Mouse (Mus musculus) lung, adult 2 months (tissue): ENCODE results near the gene Cyp2u1. TPM values are rescaled to one million over a fixed set of nuclear protein-coding genes. Genes with fewer than 3 reads are reported as not detected.
"Not testable (repeated sequence)": the region's sequence is repeated elsewhere in the genome, so short reads cannot be mapped to it uniquely, and the experiment has no call there.

Experiments
- DNase-seq: peaks from one replicate; pipeline ENCODE4 v3.0.0; 2022
- H3K4me1 ChIP-seq: fragments of 200-500 bp; 2 replicates; pipeline ENCODE4 v1.6.1; 2011; ENCODE audit warnings: low read length; ENCODE audit not compliant: control insufficient read depth, insufficient read depth
- H3K4me3 ChIP-seq: fragments of 200-500 bp; replicated peaks from 2 replicates; pipeline ENCODE3; 2011; ENCODE audit warnings: low read depth, mild to moderate bottlenecking, control low read depth, low read length; ENCODE audit errors: extremely low read depth
- CTCF ChIP-seq: fragments of 200-500 bp; IDR thresholded peaks from 2 replicates; pipeline ENCODE4 v1.5.1; 2011; ENCODE audit warnings: mild to moderate bottlenecking, low read length, control low read depth; ENCODE audit not compliant: insufficient read depth
- POLR2A ChIP-seq: fragments of 200-500 bp; IDR thresholded peaks from 2 replicates; pipeline ENCODE4 v1.6.1; 2011; ENCODE audit warnings: low read depth, mild to moderate bottlenecking, control low read depth, low read length, borderline replicate concordance; ENCODE audit errors: extremely low read depth
- WGBS: fragments of 180-500 bp; shearing (Covaris S2); methylation state at CpG from one replicate; pipeline ENCODE4 v1.1.7; 2018; 5-methylcytosine and 5-hydroxymethylcytosine counted together
- polyA plus RNA-seq: library from polyadenylated mRNA; depleted of rRNA; stranded (reverse); fragments of >200 nt; gene quantifications from 2 replicates; pipeline ENCODE4 v1.2.3, GENCODE M21; 2012; rRNA removed

Cyp2u1 gene
- polyA plus RNA-seq, result 2.7 TPM in 2 replicates

DNA sequence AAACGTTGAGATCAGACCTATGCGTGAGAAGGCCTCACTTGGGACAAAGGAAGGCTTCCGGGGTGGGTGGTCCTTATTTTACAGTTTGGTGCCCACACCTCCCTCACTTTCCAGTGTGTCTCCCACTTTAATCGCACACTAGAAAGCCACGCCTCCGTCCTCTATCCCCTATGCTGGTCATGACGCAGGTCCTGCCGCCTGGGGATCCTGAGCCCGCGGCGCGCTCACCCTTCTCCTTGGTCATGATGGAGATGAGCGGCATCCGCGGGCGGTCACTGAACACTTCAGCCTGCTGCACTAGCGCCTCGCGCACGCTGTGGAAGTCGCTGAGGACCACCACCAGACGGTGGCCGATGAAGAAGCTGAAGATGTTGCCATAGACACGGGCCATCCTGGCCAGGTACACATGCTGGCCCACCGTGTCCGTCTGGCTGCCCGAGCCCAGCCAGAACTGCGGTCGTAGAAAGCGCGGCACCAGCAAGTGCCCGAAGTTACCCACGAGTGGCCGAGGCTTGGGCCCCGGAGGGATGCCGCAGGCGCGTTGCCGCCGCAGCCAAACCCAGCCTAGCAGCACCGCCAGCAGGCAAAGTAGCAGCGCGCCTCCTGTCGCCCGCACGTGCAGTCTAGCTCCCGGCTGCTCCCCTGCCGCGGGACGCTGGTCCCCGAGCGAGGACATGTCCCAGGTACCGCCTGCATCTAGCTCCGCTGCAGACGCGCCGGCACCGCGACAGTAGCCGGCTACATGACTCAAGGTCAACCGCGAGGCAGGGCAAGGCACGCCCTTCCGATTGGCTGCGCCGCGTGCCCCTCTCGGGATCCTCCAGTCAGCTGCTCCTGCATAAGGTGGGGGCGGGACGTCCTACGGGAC, at the start of gene Cyp2u1:
Gene Cyp2u1, minus strand, starts transcription at position 776 of the 868 bp plus-strand sequence.
- peak within 1 kb of the TSS; percentile 83 for H3K4me3 ChIP-seq
- WGBS, result 2% methylated on average over 71 of the region's 71 CpGs
- DNase-seq, result peak; percentile 83
- 0 out of 2 replicates have a peak, but pooled peaks cover 2% of the 10 kb centered on the region for H3K4me1 ChIP-seq
- TF ChIP-seq CTCF (no peak), POLR2A (peak; percentile 44; the same call in 1 of the 2 replicates)

DNA sequence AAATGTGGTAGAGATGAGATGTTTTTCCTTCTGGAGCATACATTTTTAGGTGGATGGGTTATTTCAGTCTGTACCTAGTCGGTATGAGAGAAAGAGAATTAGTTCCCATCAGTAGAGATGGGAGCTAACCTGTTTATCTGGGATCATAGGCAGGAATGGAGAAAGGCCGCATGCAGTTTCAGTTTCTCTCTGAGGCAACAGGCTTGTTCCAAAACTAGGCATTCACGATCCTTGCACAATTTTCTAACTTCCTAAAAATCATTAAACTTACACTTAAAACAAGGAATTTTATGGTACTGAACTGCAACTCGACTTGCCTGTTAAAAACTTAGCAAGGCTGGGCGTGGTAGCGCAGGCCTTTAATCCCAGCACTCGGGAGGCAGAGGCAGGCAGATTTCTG, 47.5 kb upstream of the Cyp2u1 start:
- Histone ChIP-seq H3K4me3 (no peak overlapping the region), H3K4me1 (no peaks in the 10 kb centered on the region)
- no peak for DNase-seq
- 82% methylated on average over 7 of the region's 7 CpGs for WGBS
- no peak for TF ChIP-seq POLR2A
- TF ChIP-seq CTCF, result no peak

DNA sequence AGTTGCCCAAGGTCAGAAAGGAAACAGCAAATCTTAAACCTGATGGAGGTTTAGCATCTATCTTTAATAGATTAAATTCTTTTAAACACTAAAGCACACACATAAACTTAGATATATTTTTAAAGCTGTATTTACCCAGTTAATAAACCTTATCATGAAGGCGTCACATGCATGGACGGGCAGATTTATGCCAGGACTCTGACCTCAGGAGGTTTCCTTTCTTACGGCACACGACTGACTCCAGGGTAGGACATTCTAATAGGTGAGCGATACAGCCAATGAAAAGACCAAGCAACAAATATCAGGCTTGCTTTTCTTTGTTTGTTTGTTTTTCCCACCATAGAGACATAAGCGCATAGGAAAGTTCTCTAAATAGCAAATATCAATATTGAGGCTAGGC, 46.0 kb upstream of the Cyp2u1 start:
- Histone ChIP-seq H3K4me1 (no peaks in the 10 kb centered on the region), H3K4me3 (no peak overlapping the region)
- no peak for TF ChIP-seq CTCF
- no peak for TF ChIP-seq POLR2A
- WGBS, result 82% methylated on average over 6 of the region's 6 CpGs
- DNase-seq, result no peak

DNA sequence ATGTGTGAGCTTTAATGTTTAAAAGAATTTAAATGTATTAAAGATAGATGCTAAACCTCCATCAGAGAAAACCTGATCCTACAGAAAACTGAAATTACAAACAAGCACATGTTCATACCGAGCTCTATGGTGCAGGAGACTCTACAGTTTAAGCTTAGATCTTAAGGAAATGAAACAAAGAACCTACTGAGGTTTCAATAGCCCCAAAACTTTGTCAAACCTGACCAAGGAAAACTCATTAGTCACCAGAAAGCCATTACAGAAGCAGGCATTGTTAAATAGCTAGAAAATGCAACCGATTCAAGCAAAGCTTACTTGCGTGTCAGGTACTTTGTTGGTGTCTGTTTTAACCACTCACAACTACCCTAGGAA, 45.5 kb upstream of the Cyp2u1 start:
- H3K4me3 ChIP-seq, result no peak overlapping the region
- WGBS, result 77% methylated on average over 3 of the region's 3 CpGs
- TF ChIP-seq POLR2A (no peak), CTCF (no peak)
- DNase-seq, result no peak
- H3K4me1 ChIP-seq, result no peaks in the 10 kb centered on the region

DNA sequence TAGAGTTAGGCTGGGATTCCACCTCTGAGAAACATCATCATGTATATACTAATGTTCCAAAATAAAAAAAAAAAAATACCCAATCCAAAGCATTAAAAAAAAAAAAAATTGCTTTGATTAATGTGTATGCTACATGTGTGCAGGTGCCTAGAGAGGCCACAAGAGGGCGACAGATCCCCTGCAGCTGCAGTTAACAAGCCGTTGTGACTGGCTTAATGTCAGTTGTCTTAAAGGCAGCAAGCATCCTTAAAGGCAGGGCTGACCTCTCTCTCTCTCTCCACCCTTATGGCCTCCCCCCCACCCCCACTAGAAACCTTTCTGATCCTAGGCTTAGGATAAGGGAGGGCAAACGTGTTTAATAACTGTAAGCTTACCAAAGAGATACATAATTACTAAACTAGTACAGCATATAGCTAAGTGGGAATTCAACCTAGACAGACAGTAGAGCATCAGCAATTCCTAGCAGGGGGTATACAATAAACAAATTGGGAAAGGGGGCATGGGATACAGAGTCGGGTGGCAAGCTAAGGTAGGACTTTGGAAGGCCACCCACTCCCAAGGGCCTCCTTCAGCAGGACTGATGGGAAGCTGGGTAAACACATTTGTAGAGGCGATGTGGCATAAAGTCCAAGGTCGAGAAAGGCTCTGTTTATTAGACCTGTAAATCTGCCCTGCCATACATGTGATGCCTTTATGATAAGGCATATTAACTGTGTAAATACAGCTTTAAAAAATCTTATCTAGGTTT, 45.0 kb upstream of the Cyp2u1 start:
- H3K4me3 ChIP-seq, result no peak overlapping the region
- DNase-seq, result no peak
- 48% methylated on average over 6 of the region's 6 CpGs for WGBS
- H3K4me1 ChIP-seq, result no peaks in the 10 kb centered on the region
- no peak for TF ChIP-seq POLR2A
- TF ChIP-seq CTCF, result peak; percentile 66

DNA sequence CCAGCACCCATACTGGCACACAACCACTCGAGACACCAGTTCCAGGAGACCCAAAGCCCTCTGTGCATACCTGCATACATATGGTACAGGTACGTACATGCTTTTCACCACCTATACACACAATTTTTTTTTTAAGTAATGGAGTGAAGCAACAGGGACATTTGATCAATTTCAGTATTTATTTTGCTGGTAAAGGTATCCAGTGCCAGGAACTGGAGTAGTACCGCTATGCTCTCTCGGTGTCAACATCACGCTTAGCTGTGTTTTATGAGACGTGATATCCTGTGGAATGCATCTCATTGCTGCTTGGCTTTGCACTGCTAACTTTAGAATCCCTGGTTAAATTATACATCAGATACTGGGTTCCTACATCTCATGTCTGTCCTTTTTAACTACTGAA, 42.9 kb upstream of the Cyp2u1 start:
- 91% methylated on average over 6 of the region's 6 CpGs for WGBS

DNA sequence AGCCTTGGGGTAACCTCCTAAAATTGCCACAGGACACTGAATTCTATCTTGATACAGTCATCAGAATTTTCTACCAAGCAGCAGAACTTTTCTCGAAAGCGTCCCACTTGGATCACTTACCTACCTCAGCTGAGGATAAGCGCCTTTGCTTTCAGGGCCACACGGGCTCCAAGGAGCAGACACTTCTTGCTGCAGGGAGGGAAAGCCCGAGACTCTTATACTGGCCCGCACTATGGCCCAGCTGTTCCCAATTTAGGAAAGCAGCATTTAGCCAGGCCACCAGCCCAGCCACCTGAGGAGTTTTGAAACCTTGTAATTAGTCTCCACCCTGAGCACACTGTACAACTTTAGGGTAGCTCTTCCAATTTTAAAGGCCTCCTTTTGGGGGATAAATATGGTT, 40.3 kb upstream of the Cyp2u1 start:
- Histone ChIP-seq H3K4me1 (no peaks in the 10 kb centered on the region), H3K4me3 (no peak overlapping the region)
- no peak for DNase-seq
- no peak for TF ChIP-seq POLR2A
- no peak for TF ChIP-seq CTCF
- 79% methylated on average over 6 of the region's 6 CpGs for WGBS

More for the DNA sequence above, 42.9 kb upstream of the Cyp2u1 start:
- no peak overlapping the region for H3K4me3 ChIP-seq
- TF ChIP-seq CTCF (no peak), POLR2A (no peak)
- H3K4me1 ChIP-seq, result no peaks in the 10 kb centered on the region
- DNase-seq, result no peak

DNA sequence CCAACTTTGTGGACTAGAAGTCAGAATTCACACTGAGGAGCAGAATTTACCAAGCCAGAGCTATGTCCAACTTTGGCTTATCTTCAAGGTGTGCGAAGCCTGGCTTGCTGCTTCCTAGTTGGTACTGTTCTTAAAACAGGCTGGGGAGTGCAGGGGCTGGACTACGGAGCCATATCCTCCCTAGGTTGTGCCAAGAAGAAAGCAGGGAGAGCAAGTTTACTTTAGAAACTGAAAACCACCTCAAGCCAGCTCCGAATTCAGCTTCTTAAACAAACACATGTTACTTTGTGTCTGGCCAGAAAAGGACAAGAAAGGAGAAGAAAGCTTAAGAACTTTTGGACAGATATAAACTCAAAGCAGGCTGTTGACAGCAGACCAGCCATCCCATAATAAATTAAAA, 37.9 kb upstream of the Cyp2u1 start:
- no peak for DNase-seq
- WGBS, result 36% methylated on average over 3 of the region's 3 CpGs
- TF ChIP-seq POLR2A (no peak), CTCF (no peak)
- H3K4me1 ChIP-seq, result no peaks in the 10 kb centered on the region
- H3K4me3 ChIP-seq, result no peak overlapping the region

DNA sequence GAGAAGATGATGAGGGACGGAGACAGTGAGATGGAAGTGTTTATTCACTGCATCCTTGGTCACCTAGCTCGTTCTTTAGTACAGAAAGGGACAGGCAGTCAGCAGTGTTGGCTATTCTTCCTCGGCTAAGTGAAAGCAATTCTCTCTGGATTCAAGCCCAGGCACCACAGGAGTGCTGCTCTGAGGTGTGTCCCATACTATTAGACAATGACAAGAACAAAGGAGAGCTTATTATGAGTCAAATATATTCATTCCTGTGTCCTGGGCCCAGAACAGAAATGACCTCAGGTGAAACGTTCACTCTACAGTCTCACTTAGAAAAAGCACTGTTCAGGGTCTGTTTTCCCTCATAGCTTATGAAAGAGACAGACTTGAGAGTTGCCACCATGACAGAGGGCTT, 36.3 kb upstream of the Cyp2u1 start:
- H3K4me3 ChIP-seq, result no peak overlapping the region
- TF ChIP-seq POLR2A (no peak), CTCF (no peak)
- no peak for DNase-seq
- WGBS, result 69% methylated on average over 4 of the region's 4 CpGs
- peaks cover 4% of the 10 kb centered on the region for H3K4me1 ChIP-seq

DNA sequence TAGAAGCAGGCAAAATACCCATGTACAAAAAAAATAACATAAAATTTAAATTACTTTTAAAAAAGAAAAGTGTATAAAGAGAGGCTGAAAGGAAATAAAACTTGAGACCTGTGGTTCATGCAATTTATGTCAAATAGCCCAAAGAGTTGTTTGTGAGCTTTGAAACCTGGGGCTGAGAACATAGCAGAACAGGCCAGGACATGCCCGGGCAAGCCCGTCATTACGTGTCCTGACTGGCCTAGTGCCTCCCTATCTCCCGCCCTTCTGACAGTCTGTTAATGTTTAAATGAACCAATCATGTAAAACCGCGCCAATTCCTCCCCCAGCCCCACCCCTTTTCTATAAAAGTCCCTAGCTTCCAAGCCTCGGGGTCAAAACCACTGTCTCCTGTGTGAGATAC, 34.7 kb upstream of the Cyp2u1 start:
- H3K4me3 ChIP-seq, DNase-seq, H3K4me1 ChIP-seq: not testable (repeated sequence)
- WGBS, result 94% methylated on average over 7 of the region's 7 CpGs
